9 mouse cellular contexts compared by ENCODE assay signal in the genomic region with DNA sequence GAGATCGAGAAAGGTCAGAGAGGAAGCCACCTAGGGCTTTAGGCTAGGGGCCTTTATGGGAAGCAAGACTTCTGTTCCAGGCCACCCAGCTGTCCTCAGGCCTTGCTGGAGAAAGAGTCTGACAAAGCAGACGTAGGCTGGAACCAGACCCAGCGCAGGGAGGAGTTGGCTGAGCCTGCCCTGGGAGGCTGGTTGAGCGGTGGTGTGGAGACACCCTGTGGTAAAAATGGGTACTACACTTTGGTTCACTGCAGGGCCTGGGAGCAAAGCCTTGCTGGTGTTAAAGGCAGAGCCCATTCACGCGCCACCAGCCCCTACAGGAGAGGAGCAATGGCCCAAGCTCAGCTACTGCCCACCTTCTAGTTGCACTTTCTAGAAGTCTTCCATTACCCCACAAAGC. TPM values are rescaled to one million over a fixed set of nuclear protein-coding genes. Genes with fewer than 3 reads are reported as not detected.
A peak's percentile ranks its signal among the peaks of the same experiment; 100 is the strongest.
DNase-seq lines count a peak whose midpoint lies in the region; ATAC-seq and TF ChIP-seq lines count a peak whose summit lies in the region.
"Had no signal": no experiment of that assay in that cellular context is flagged by ENCODE, and none has a peak within 500 bp of the region (broad histone marks: within the 10 kb centered on the region; RNA-seq: fewer than 3 reads in every experiment).

No protein-coding gene starts in this region.

- 5% methylated on average over 6 of the region's 6 CpGs for WGBS in forebrain, embryonic 14.5 days
- 18% methylated on average over 6 of the region's 6 CpGs for WGBS in olfactory bulb, adult 2 months
- WGBS in thymus, adult 2 months: 19% methylated on average over 6 of the region's 6 CpGs

- no peak for TF ChIP-seq POLR2A in ES-Bruce4 (IDR thresholded peaks at IDR 0.05; ENCODE audit: insufficient read depth, low read length)
- no peak for TF ChIP-seq POLR2A in olfactory bulb, adult 2 months (IDR thresholded peaks at IDR 0.05; ENCODE audit: insufficient read depth, low read depth, low read length)
- TF ChIP-seq POLR2A in thymus, adult 2 months (IDR thresholded peaks at IDR 0.05; ENCODE audit: control insufficient read depth, extremely low read depth, insufficient read depth, low read length, poor library complexity): no peak

- no peak for TF ChIP-seq EP300 in ES-Bruce4 (IDR thresholded peaks at IDR 0.05; ENCODE audit: insufficient read depth, low read depth, low read length)

- no peak overlapping the region for H3K4me2 ChIP-seq in forebrain, embryonic 14.5 days (ENCODE audit: low read length)

- TF ChIP-seq CTCF in ES-Bruce4 (IDR thresholded peaks at IDR 0.05; ENCODE audit: low read depth, low read length): peak; percentile 89
- peak; percentile 89 for TF ChIP-seq CTCF in olfactory bulb, adult 2 months (IDR thresholded peaks at IDR 0.05; ENCODE audit: insufficient read depth, low read depth, low read length)
- peak; percentile 88 for TF ChIP-seq CTCF in thymus, adult 2 months (IDR thresholded peaks at IDR 0.05; ENCODE audit: borderline replicate concordance, control insufficient read depth, extremely low read depth, insufficient read depth, low read length, poor library complexity)

- no peak overlapping the region for H3K9ac ChIP-seq in ES-Bruce4 (ENCODE audit: low read depth, poor library complexity, severe bottlenecking)
- H3K9ac ChIP-seq in forebrain, embryonic 14.5 days (ENCODE audit: low read length): no peak overlapping the region

- H3K4me3 ChIP-seq in ES-Bruce4 (ENCODE audit: low read depth, low read length): no peak overlapping the region
- H3K4me3 ChIP-seq in forebrain, embryonic 14.5 days (ENCODE audit: low read depth, low read length): no peak overlapping the region
- no peak overlapping the region for H3K4me3 ChIP-seq in olfactory bulb, adult 2 months (ENCODE audit: insufficient read depth, low read depth, low read length)
- no peak overlapping the region for H3K4me3 ChIP-seq in thymus, adult 2 months (ENCODE audit: control insufficient read depth, insufficient read depth, low read length)

- peak; percentile 71 for ATAC-seq in cerebellum, adult (ENCODE audit: insufficient number of reproducible peaks, low FRiP score, low TSS enrichment)
- ATAC-seq in forebrain, embryonic 14.5 days: peak; percentile 86

- peak; percentile 92 for DNase-seq in forebrain, embryonic 14.5 days (ENCODE audit: low spot score)
- DNase-seq in heart, postnatal 14 days: peak; percentile 83 to 91
- DNase-seq in layer of hippocampus, adult 11-12 months (ENCODE audit: low spot score): peak; percentile 84
- DNase-seq in lung, adult 18-20 months: peak; percentile 62 to 70
- peak; percentile 70 for DNase-seq in thymus, adult 2 months

- intact Hi-C loops in heart, postnatal 14 days (cut with DNase I): loop anchor here (1.0 to 5.0 kb wide), 4 partner anchors 47 to 277 kb away; no protein-coding TSS in a partner anchor

- H3K9me3 ChIP-seq in ES-Bruce4 (replicated peaks; ENCODE audit: control insufficient read depth, insufficient read depth, low read length, poor library complexity, severe bottlenecking): no peaks in the 10 kb centered on the region
- H3K9me3 ChIP-seq in forebrain, embryonic 14.5 days (replicated peaks; ENCODE audit: control insufficient read depth, low read length): no peaks in the 10 kb centered on the region

- H3K27me3 ChIP-seq in ES-Bruce4 (ENCODE audit: control insufficient read depth, insufficient read depth, low read length, poor library complexity, severe bottlenecking): 0 out of 2 replicates have a peak, but pooled peaks cover 2% of the 10 kb centered on the region
- no peaks in the 10 kb centered on the region for H3K27me3 ChIP-seq in forebrain, embryonic 14.5 days (replicated peaks; ENCODE audit: control insufficient read depth, insufficient read depth, low read length)
- no peaks in the 10 kb centered on the region for H3K27me3 ChIP-seq in thymus, adult 2 months (ENCODE audit: control insufficient read depth, insufficient read depth, low read length)

- no peaks in the 10 kb centered on the region for H3K4me1 ChIP-seq in ES-Bruce4 (ENCODE audit: control insufficient read depth, insufficient read depth, low read length)
- no peaks in the 10 kb centered on the region for H3K4me1 ChIP-seq in forebrain, embryonic 14.5 days (ENCODE audit: control insufficient read depth, insufficient read depth, low read length)
- H3K4me1 ChIP-seq in olfactory bulb, adult 2 months (ENCODE audit: control insufficient read depth, insufficient read depth, low read length): peaks cover 8% of the 10 kb centered on the region
- no peaks in the 10 kb centered on the region for H3K4me1 ChIP-seq in thymus, adult 2 months (replicated peaks; ENCODE audit: control insufficient read depth, insufficient read depth, low read length)

- no peaks in the 10 kb centered on the region for H3K36me3 ChIP-seq in ES-Bruce4 (ENCODE audit: control insufficient read depth, insufficient read depth, low read length, poor library complexity, severe bottlenecking)
- H3K36me3 ChIP-seq in forebrain, embryonic 14.5 days (ENCODE audit: control insufficient read depth, insufficient read depth, low read length): no peaks in the 10 kb centered on the region
- no peaks in the 10 kb centered on the region for H3K36me3 ChIP-seq in thymus, adult 2 months (ENCODE audit: control insufficient read depth, insufficient read depth, low read length)

- H3K27ac ChIP-seq in ES-Bruce4 (ENCODE audit: insufficient read depth, low read length): no peak overlapping the region
- no peak overlapping the region for H3K27ac ChIP-seq in forebrain, embryonic 14.5 days (ENCODE audit: low read depth, low read length)
- no peak overlapping the region for H3K27ac ChIP-seq in olfactory bulb, adult 2 months (ENCODE audit: insufficient read depth, low read depth, low read length)
- no peak overlapping the region for H3K27ac ChIP-seq in thymus, adult 2 months (ENCODE audit: control insufficient read depth, insufficient read depth, low read length)
- H3K27ac ChIP-seq: macrophage had no signal

RNA-seq across cellular contexts. Expression of gene Trim29, which starts 26.4 kb away (rescaled TPM):
- 1.3 TPM in 2 replicates for polyA plus RNA-seq in ES-Bruce4 (2011; ENCODE audit: insufficient read depth, insufficient read length, low read depth, missing spikeins)
- polyA plus RNA-seq in forebrain, embryonic 14.5 days (2014; fragmentation: Nextera tagmentation; extraction: Ambion mirVana): not detected in 2 replicates
- under 1 TPM; 0.17 to 0.34 TPM for total RNA-seq in heart, postnatal 14 days (2021)
- not detected in 2 replicates for polyA plus RNA-seq in olfactory bulb, adult 2 months (2012; ENCODE audit: insufficient read depth, insufficient read length, low replicate concordance, missing spikeins)
- polyA plus RNA-seq in thymus, adult 2 months (2012; rRNA removed): 30.1 and 35.6 TPM in 2 replicates

RNA-seq across cellular contexts. Expression of gene Oaf, which starts 44.6 kb away (rescaled TPM):
- 3.7 and 4.8 TPM in 2 replicates for polyA plus RNA-seq in ES-Bruce4 (2011; ENCODE audit: insufficient read depth, insufficient read length, low read depth, missing spikeins)
- polyA plus RNA-seq in forebrain, embryonic 14.5 days (2014; fragmentation: Nextera tagmentation; extraction: Ambion mirVana): 7.0 and 10.3 TPM in 2 replicates
- 10 to 100 TPM; 13.0 to 14.9 TPM for total RNA-seq in heart, postnatal 14 days (2021)
- polyA plus RNA-seq in olfactory bulb, adult 2 months (2012; ENCODE audit: insufficient read depth, insufficient read length, low replicate concordance, missing spikeins): not detected in 2 replicates
- 10.2 and 10.8 TPM in 2 replicates for polyA plus RNA-seq in thymus, adult 2 months (2012; rRNA removed)

Comparison
In these comparisons a context has a peak if more than half of its experiments do, and no peak if none do; other contexts are left out.
1. RNA of gene Trim29, which starts 26.4 kb away (polyA plus RNA-seq): 30.1 to 35.6 TPM in thymus, adult 2 months; 1.3 TPM in ES-Bruce4, not detected in forebrain, embryonic 14.5 days and not detected in olfactory bulb, adult 2 months; every median in the first group is over 10 times any median in the second.
2. Peak in every context shown above with its lines, with median percentiles within 50 percentile points of each other: CTCF ChIP-seq and DNase-seq.